Mouse (Mus musculus): ENCODE results near the gene Mfap1b. TPM values are rescaled to one million over a fixed set of nuclear protein-coding genes. Genes with fewer than 3 reads are reported as not detected.
"Not testable (repeated sequence)": the region's sequence is repeated elsewhere in the genome, so short reads cannot be mapped to it uniquely, and the experiment has no call there.

The Mfap1b gene
- total RNA-seq, 2 experiments from 2014 or later, result 24.2 to 27.6 TPM

- DNase-seq, result peak; percentile 87
- H3K27ac ChIP-seq, result peak within 1 kb of the TSS; percentile 93
- intact Hi-C loops (cut with DNase I), result not testable (repeated sequence)
- H3K4me3 ChIP-seq, result peak within 1 kb of the TSS; percentile 77
- TF ChIP-seq CTCF (IDR thresholded peaks at IDR 0.05), result peak; percentile 10; the same call in 1 of the 2 replicates
Observed at GRCm38 (mm10) chr2:121505942-121506882, 32.3 kb upstream of the Mfap1b start, which contains the start of the genes Mfap1a and Wdr76. Gene Mfap1a (minus strand): TSS chr2:121506665. Gene Wdr76 (plus strand): TSS chr2:121506723.

- H3K4me3 ChIP-seq; H3K27ac ChIP-seq; DNase-seq; intact Hi-C loops (cut with DNase I): not testable (repeated sequence)
Observed at GRCm38 (mm10) chr2:121501550-121501949, 27.7 kb upstream of the Mfap1b start.

- H3K4me3 ChIP-seq, H3K27ac ChIP-seq, DNase-seq: not testable (repeated sequence)
- intact Hi-C loops (cut with DNase I), result loop anchor here (5.0 kb wide), 1 partner anchor 72 kb away; the partner anchor contains the start of genes Catsper2 and Pdia3
Observed at GRCm38 (mm10) chr2:121484403-121484802, 10.5 kb upstream of the Mfap1b start.

- intact Hi-C loops (cut with DNase I), result loop anchor here (5.0 kb wide), 1 partner anchor 71 kb away; the partner anchor contains the start of genes Catsper2 and Pdia3
- no peak for DNase-seq
- Histone ChIP-seq H3K4me3 (no peak overlapping the region), H3K27ac (no peak overlapping the region)
- TF ChIP-seq CTCF (IDR thresholded peaks at IDR 0.05), result no peak
Observed at GRCm38 (mm10) chr2:121483576-121483975, 9.7 kb upstream of the Mfap1b start.

GRCm38 (mm10) chr2:121480916-121481315, 7.0 kb upstream of the Mfap1b start:
- DNase-seq, H3K27ac ChIP-seq: not testable (repeated sequence)
- intact Hi-C loops (cut with DNase I), result loop anchor here (5.0 kb wide), 1 partner anchor 69 kb away; the partner anchor contains the start of genes Catsper2 and Pdia3

GRCm38 (mm10) chr2:121480498-121480897, 6.6 kb upstream of the Mfap1b start:
- no peak overlapping the region for H3K4me3 ChIP-seq
- peak; percentile 69 for TF ChIP-seq CTCF (IDR thresholded peaks at IDR 0.05)
- H3K27ac ChIP-seq, result no peak overlapping the region
- DNase-seq, result peak; percentile 35
- intact Hi-C loops (cut with DNase I), result loop anchor here (5.0 kb wide), 1 partner anchor 68 kb away; the partner anchor contains the start of genes Catsper2 and Pdia3

More at GRCm38 (mm10) chr2:121480916-121481315, 7.0 kb upstream of the Mfap1b start:
- H3K4me3 ChIP-seq, result not testable (repeated sequence)

GRCm38 (mm10) chr2:121477491-121478266, 3.8 kb upstream of the Mfap1b start:
- no peak for DNase-seq
- intact Hi-C loops (cut with DNase I), result no loop called here
- Histone ChIP-seq H3K4me3 (no peak overlapping the region), H3K27ac (no peak overlapping the region)
- TF ChIP-seq CTCF (IDR thresholded peaks at IDR 0.05), result no peak

- H3K27ac ChIP-seq; intact Hi-C loops (cut with DNase I); DNase-seq; H3K4me3 ChIP-seq: not testable (repeated sequence)
Observed at GRCm38 (mm10) chr2:121475306-121475705, 1.4 kb upstream of the Mfap1b start.

GRCm38 (mm10) chr2:121474180-121474535, 291 bp upstream of the Mfap1b start:
- peak; percentile 43 for DNase-seq
- TF ChIP-seq CTCF (IDR thresholded peaks at IDR 0.05), result no peak
- Histone ChIP-seq H3K4me3 (peak overlapping the region; percentile 84), H3K27ac (peak overlapping the region; percentile 86)
- intact Hi-C loops (cut with DNase I), result no loop called here

- peak overlapping the region; percentile 84 for H3K4me3 ChIP-seq
- DNase-seq; H3K27ac ChIP-seq; intact Hi-C loops (cut with DNase I): not testable (repeated sequence)
Observed at GRCm38 (mm10) chr2:121472783-121473182, 1.1 kb downstream of the Mfap1b start.

- intact Hi-C loops (cut with DNase I); DNase-seq; H3K4me3 ChIP-seq; H3K27ac ChIP-seq: not testable (repeated sequence)
Observed at GRCm38 (mm10) chr2:121468982-121469381, 4.9 kb downstream of the Mfap1b start.

GRCm38 (mm10) chr2:121460071-121460470, 13.8 kb downstream of the Mfap1b start:
- no peak for TF ChIP-seq CTCF (IDR thresholded peaks at IDR 0.05)
- peak overlapping the region; percentile 61 for H3K27ac ChIP-seq
- no peak for DNase-seq
- intact Hi-C loops (cut with DNase I), result no loop called here
- H3K4me3 ChIP-seq, result no peak overlapping the region
